Mouse (Mus musculus) liver, embryonic 15.5 days (tissue): Measurements from ENCODE around the gene Rgs7bp. TPM values are rescaled to one million over a fixed set of nuclear protein-coding genes. Genes with fewer than 3 reads are reported as not detected.

Experiments
- polyA plus RNA-seq: library from polyadenylated mRNA; unstranded; fragments of >200 nt; fragmentation: Nextera tagmentation; extraction: Ambion mirVana; gene quantifications from 2 replicates; pipeline ENCODE4 v1.2.1, GENCODE M21; 2015

Gene Rgs7bp
- polyA plus RNA-seq, 1 experiment from 2014 or later, result 0.31 TPM

Other genes starting within 250 kb of the Rgs7bp start
- 6.6 and 8.3 TPM in 2 replicates for gene Cwc27, start 237.8 kb downstream of the Rgs7bp start, polyA plus RNA-seq
- not detected in 2 replicates for gene Shisal2b, start 191.0 kb downstream of the Rgs7bp start, polyA plus RNA-seq
- not detected in 2 replicates for gene 4933425L06Rik, start 27.2 kb upstream of the Rgs7bp start, polyA plus RNA-seq
- 0.51 and 0.73 TPM in 2 replicates for gene Rnf180, start 239.9 kb upstream of the Rgs7bp start, polyA plus RNA-seq